Mouse (Mus musculus) forebrain, embryonic 11.5 days (tissue): ENCODE data around the gene Fstl1. TPM values are rescaled to one million over a fixed set of nuclear protein-coding genes. Genes with fewer than 3 reads are reported as not detected.
A peak's percentile ranks its signal among the peaks of the same experiment; 100 is the strongest.

Experiments
- ATAC-seq: fragments of 200-750 bp; cut with Nextera tagmentation; replicated peaks from 2 replicates; pipeline ENCODE4 v1.8.0; 2017; ENCODE audit warnings: moderate TSS enrichment; ENCODE audit not compliant: low FRiP score
- DNase-seq: peaks from one replicate; pipeline ENCODE4 v3.0.0-alpha.2; 2017; ENCODE audit warnings: low spot score
- H3K27ac ChIP-seq: fragments of 300-500 bp; sonication (generic); 2 replicates; pipeline ENCODE4 v1.5.1; 2014; ENCODE audit warnings: low read depth, low read length
- H3K27me3 ChIP-seq: fragments of 300-500 bp; sonication (generic); 2 replicates; pipeline ENCODE4 v1.6.1; 2014; ENCODE audit warnings: mild to moderate bottlenecking, low read length, mixed read lengths; ENCODE audit not compliant: control insufficient read depth, insufficient read depth
- H3K36me3 ChIP-seq: fragments of 300-500 bp; sonication (generic); 2 replicates; pipeline ENCODE4 v1.6.1; 2014; ENCODE audit warnings: mild to moderate bottlenecking, low read length, moderate library complexity, mixed read lengths; ENCODE audit not compliant: control insufficient read depth, insufficient read depth
- H3K4me1 ChIP-seq: fragments of 300-500 bp; sonication (generic); replicated peaks from 2 replicates; pipeline ENCODE4 v1.6.1; 2014; ENCODE audit warnings: low read length, mixed read lengths; ENCODE audit not compliant: control insufficient read depth, insufficient read depth
- H3K4me2 ChIP-seq: fragments of 300-500 bp; sonication (generic); 2 replicates; pipeline ENCODE4 v1.6.1; 2014; ENCODE audit warnings: low read depth, mild to moderate bottlenecking, low read length, moderate library complexity, mixed read lengths; ENCODE audit not compliant: severe bottlenecking
- H3K4me3 ChIP-seq: fragments of 300-500 bp; sonication (generic); 2 replicates; pipeline ENCODE4 v1.5.1; 2014; ENCODE audit warnings: low read depth, low read length
- H3K9ac ChIP-seq: fragments of 300-500 bp; sonication (generic); 2 replicates; pipeline ENCODE4 v1.6.1; 2014; ENCODE audit warnings: low read length
- H3K9me3 ChIP-seq: fragments of 300-500 bp; sonication (generic); 2 replicates; pipeline ENCODE4 v1.6.1; 2016; ENCODE audit warnings: low read length, mixed read lengths; ENCODE audit not compliant: control insufficient read depth
- WGBS: fragments of 180-500 bp; shearing (Covaris S2); extraction: QIAGEN DNeasy Blood & Tissue Kit; methylation state at CpG from one replicate; pipeline ENCODE4 v1.1.7; 2014; 5-methylcytosine and 5-hydroxymethylcytosine counted together
- polyA plus RNA-seq: library from polyadenylated mRNA; unstranded; fragments of >200 nt; fragmentation: Nextera tagmentation; extraction: Ambion mirVana; gene quantifications from 2 replicates; pipeline ENCODE4 v1.2.1, GENCODE M21; 2014

Fstl1 gene
- polyA plus RNA-seq, 1 experiment from 2014 or later: 176 TPM

- no peak overlapping the region for H3K4me2 ChIP-seq
- DNase-seq (no peak), ATAC-seq (no peak)
- H3K36me3 ChIP-seq: no peaks in the 10 kb centered on the region; the same call in 1 of the 2 replicates
- 0 out of 2 replicates have a peak, but pooled peaks cover 2% of the 10 kb centered on the region for H3K4me1 ChIP-seq
- no peak overlapping the region for H3K4me3 ChIP-seq
- H3K9me3 ChIP-seq: no peaks in the 10 kb centered on the region
- 74% methylated on average over 8 of the region's 8 CpGs for WGBS
- H3K9ac ChIP-seq: no peak overlapping the region
- no peaks in the 10 kb centered on the region for H3K27me3 ChIP-seq
- no peak overlapping the region for H3K27ac ChIP-seq
Observed at GRCm38 (mm10) chr16:37807269-37807668, 30.6 kb downstream of the Fstl1 start.

- ATAC-seq: 0 out of 2 replicates have a peak, but pooled peaks have one; percentile 41
- H3K4me2 ChIP-seq: no peak overlapping the region
- 31% methylated on average over 10 of the region's 10 CpGs for WGBS
- H3K27me3 ChIP-seq: no peaks in the 10 kb centered on the region
- H3K4me1 ChIP-seq: 0 out of 2 replicates have a peak, but pooled peaks cover 4% of the 10 kb centered on the region
- peak; percentile 40 for DNase-seq
- no peak overlapping the region for H3K27ac ChIP-seq
- H3K36me3 ChIP-seq: no peaks in the 10 kb centered on the region; the same call in 1 of the 2 replicates
- H3K9ac ChIP-seq: no peak overlapping the region
- H3K4me3 ChIP-seq: no peak overlapping the region
- H3K9me3 ChIP-seq: no peaks in the 10 kb centered on the region
Observed at GRCm38 (mm10) chr16:37808866-37809622, 32.4 kb downstream of the Fstl1 start.

- no peak overlapping the region for H3K27ac ChIP-seq
- H3K9ac ChIP-seq: no peak overlapping the region
- 86% methylated on average over 6 of the region's 6 CpGs for WGBS
- ATAC-seq (no peak), DNase-seq (peak; percentile 39)
- H3K27me3 ChIP-seq: no peaks in the 10 kb centered on the region
- H3K4me1 ChIP-seq: 0 out of 2 replicates have a peak, but pooled peaks cover 4% of the 10 kb centered on the region
- H3K4me2 ChIP-seq: no peak overlapping the region
- no peaks in the 10 kb centered on the region for H3K9me3 ChIP-seq
- H3K4me3 ChIP-seq: no peak overlapping the region
- H3K36me3 ChIP-seq: no peaks in the 10 kb centered on the region; the same call in 1 of the 2 replicates
Observed at GRCm38 (mm10) chr16:37809623-37809992, 32.9 kb downstream of the Fstl1 start.

GRCm38 (mm10) chr16:37811874-37812273 is 35.2 kb downstream of the Fstl1 start:
- Histone ChIP-seq H3K9ac (no peak overlapping the region), H3K4me2 (no peak overlapping the region), H3K4me1 (0 out of 2 replicates have a peak, but pooled peaks cover 4% of the 10 kb centered on the region), H3K27me3 (no peaks in the 10 kb centered on the region), H3K9me3 (no peaks in the 10 kb centered on the region), H3K27ac (no peak overlapping the region), H3K4me3 (no peak overlapping the region), H3K36me3 (no peaks in the 10 kb centered on the region)
- ATAC-seq (no peak), DNase-seq (no peak)
- WGBS: 88% methylated on average over 8 of the region's 8 CpGs

GRCm38 (mm10) chr16:37812474-37812886 is 35.8 kb downstream of the Fstl1 start:
- Histone ChIP-seq H3K36me3 (no peaks in the 10 kb centered on the region), H3K4me2 (no peak overlapping the region), H3K4me3 (no peak overlapping the region), H3K27ac (no peak overlapping the region), H3K4me1 (0 out of 2 replicates have a peak, but pooled peaks cover 4% of the 10 kb centered on the region), H3K27me3 (no peaks in the 10 kb centered on the region), H3K9me3 (no peaks in the 10 kb centered on the region), H3K9ac (no peak overlapping the region)
- DNase-seq (no peak), ATAC-seq (no peak)
- WGBS: 62% methylated on average over 9 of the region's 9 CpGs

- Histone ChIP-seq H3K36me3 (no peaks in the 10 kb centered on the region), H3K27ac (peak overlapping the region; percentile 65), H3K4me1 (0 out of 2 replicates have a peak, but pooled peaks cover 4% of the 10 kb centered on the region), H3K9me3 (no peaks in the 10 kb centered on the region), H3K27me3 (no peaks in the 10 kb centered on the region), H3K4me2 (no peak overlapping the region; the same call in 1 of the 2 replicates), H3K4me3 (no peak overlapping the region), H3K9ac (peak overlapping the region; percentile 30; the same call in 1 of the 2 replicates)
- 47% methylated on average over 5 of the region's 5 CpGs for WGBS
- DNase-seq: peak; percentile 41
- peak; percentile 19; the same call in 1 of the 2 replicates for ATAC-seq
Observed at GRCm38 (mm10) chr16:37813691-37814382, 37.2 kb downstream of the Fstl1 start.

- Histone ChIP-seq H3K9ac (peak overlapping the region; percentile 30; the same call in 1 of the 2 replicates), H3K27ac (peak overlapping the region; percentile 65; the same call in 1 of the 2 replicates), H3K9me3 (no peaks in the 10 kb centered on the region), H3K4me2 (no peak overlapping the region; the same call in 1 of the 2 replicates), H3K4me1 (0 out of 2 replicates have a peak, but pooled peaks cover 3% of the 10 kb centered on the region), H3K4me3 (no peak overlapping the region), H3K36me3 (no peaks in the 10 kb centered on the region), H3K27me3 (no peaks in the 10 kb centered on the region)
- ATAC-seq (peak; percentile 93), DNase-seq (peak; percentile 79)
- 31% methylated on average over 7 of the region's 7 CpGs for WGBS
Observed at GRCm38 (mm10) chr16:37814383-37814971, 37.8 kb downstream of the Fstl1 start.

GRCm38 (mm10) chr16:37817986-37818385 is 41.3 kb downstream of the Fstl1 start:
- no peak for DNase-seq
- 92% methylated on average over 4 of the region's 4 CpGs for WGBS

More at GRCm38 (mm10) chr16:37817986-37818385, 41.3 kb downstream of the Fstl1 start:
- Histone ChIP-seq H3K27me3 (no peaks in the 10 kb centered on the region), H3K4me2 (no peak overlapping the region), H3K4me3 (no peak overlapping the region), H3K4me1 (0 out of 2 replicates have a peak, but pooled peaks cover 1% of the 10 kb centered on the region), H3K27ac (no peak overlapping the region), H3K9ac (no peak overlapping the region), H3K36me3 (no peaks in the 10 kb centered on the region; the same call in 1 of the 2 replicates), H3K9me3 (no peaks in the 10 kb centered on the region)
- ATAC-seq: no peak
